Mouse (Mus musculus) heart, postnatal 36 days (tissue): ENCODE measurements around the gene Olfr74. TPM values are rescaled to one million over a fixed set of nuclear protein-coding genes. Genes with fewer than 3 reads are reported as not detected.
"Not testable (repeated sequence)": the region's sequence is repeated elsewhere in the genome, so short reads cannot be mapped to it uniquely, and the experiment has no call there.

Source experiments
- DNase-seq, 2 experiments: peaks; one replicate each; pipeline ENCODE4 v3.0.0; 2021 to 2022
- intact Hi-C: fragments of 180-260 bp; cut with DNase I; formaldehyde crosslinking; loops from one replicate; pipeline ENCODE4 v1.15.1; 2025
- total RNA-seq, 2 experiments: library from RNA; stranded (reverse); gene quantifications; 2 replicates each; pipeline ENCODE4 v1.2.3; 2021

Gene Olfr74
- not detected for total RNA-seq

GRCm38 (mm10) chr2:87974563-87974962, at the start of gene Olfr74:
Olfr74 (minus strand) TSS chr2:87974663.
- intact Hi-C loops, result no loop called here
- no peak for DNase-seq

GRCm38 (mm10) chr2:88022474-88022873, 48.0 kb upstream of the Olfr74 start, which contains the start of gene Olfr1161:
Olfr1161 (plus strand) TSS chr2:88022774.
- DNase-seq, intact Hi-C loops: not testable (repeated sequence)

GRCm38 (mm10) chr2:88007515-88008318, 33.3 kb upstream of the Olfr74 start, which contains the start of gene Olfr1160:
Olfr1160 (minus strand) TSS chr2:88008268.
- intact Hi-C loops, result no loop called here
- DNase-seq, result no peak

GRCm38 (mm10) chr2:87989813-87990212, 15.3 kb upstream of the Olfr74 start, which contains the start of gene Olfr1158:
Olfr1158 (plus strand) TSS chr2:87990113.
- intact Hi-C loops, result no loop called here
- no peak for DNase-seq

- intact Hi-C loops, result no loop called here
- no peak for DNase-seq
These were observed 6.3 kb downstream of the Olfr74 start, which contains the start of gene Olfr1157 for GRCm38 (mm10) chr2:87968199-87968598. Olfr1157 (minus strand) TSS chr2:87968299.

- no peak for DNase-seq
- intact Hi-C loops, result no loop called here
These were observed 21.5 kb downstream of the Olfr74 start, which contains the start of gene Olfr1156 for GRCm38 (mm10) chr2:87953000-87953399. Olfr1156 (minus strand) TSS chr2:87953100.

GRCm38 (mm10) chr2:87945037-87945436, 29.4 kb downstream of the Olfr74 start, which contains the start of gene Olfr1155:
Olfr1155 (minus strand) TSS chr2:87945137.
- intact Hi-C loops, result no loop called here
- DNase-seq, result no peak

Other genes starting within 250 kb of the Olfr74 start
- gene Olfr1138, start 234.7 kb downstream of the Olfr74 start, total RNA-seq, result not detected
- gene Olfr1140, start 230.9 kb downstream of the Olfr74 start, total RNA-seq, result not detected
- not detected for gene Olfr1141, start 220.7 kb downstream of the Olfr74 start, total RNA-seq
- not detected for gene Olfr152, start 195.2 kb downstream of the Olfr74 start, total RNA-seq
- gene Olfr1143, start 174.1 kb downstream of the Olfr74 start, total RNA-seq, result not detected
- gene Olfr1145, start 164.8 kb downstream of the Olfr74 start, total RNA-seq, result not detected
- not detected for gene Olfr1148, start 144.1 kb downstream of the Olfr74 start, total RNA-seq
- not detected for gene Olfr1150-ps1, start 130.7 kb downstream of the Olfr74 start, total RNA-seq
- not detected for gene Olfr1151, start 118.8 kb downstream of the Olfr74 start, total RNA-seq
- gene Olfr1152, start 108.2 kb downstream of the Olfr74 start, total RNA-seq, result not detected
- gene Olfr1153, start 79.7 kb downstream of the Olfr74 start, total RNA-seq, result not detected
- gene Olfr1154, start 69.5 kb downstream of the Olfr74 start, total RNA-seq, result not detected
- not detected for gene Olfr1155, start 29.5 kb downstream of the Olfr74 start, total RNA-seq
- not detected for gene Olfr1156, start 21.6 kb downstream of the Olfr74 start, total RNA-seq
- gene Olfr1157, start 6.4 kb downstream of the Olfr74 start, total RNA-seq, result not detected
- gene Olfr1158, start 15.4 kb upstream of the Olfr74 start, total RNA-seq, result not detected
- gene Olfr1160, start 33.6 kb upstream of the Olfr74 start, total RNA-seq, result not detected
- gene Olfr1161, start 48.1 kb upstream of the Olfr74 start, total RNA-seq, result not detected
- not detected for gene Olfr73, start 63.0 kb upstream of the Olfr74 start, total RNA-seq
- not detected for gene Olfr1162, start 76.5 kb upstream of the Olfr74 start, total RNA-seq
- not detected for gene Olfr1163, start 97.2 kb upstream of the Olfr74 start, total RNA-seq
- gene Olfr1164, start 119.3 kb upstream of the Olfr74 start, total RNA-seq, result not detected
- not detected for gene Olfr1166, start 153.6 kb upstream of the Olfr74 start, total RNA-seq
- gene Olfr1167, start 180.5 kb upstream of the Olfr74 start, total RNA-seq, result not detected
- not detected for gene Olfr1168, start 207.2 kb upstream of the Olfr74 start, total RNA-seq